Mouse (Mus musculus) ES-E14 (cell line): ENCODE measurements around the gene Txndc12.

Experiments
- HCFC1 ChIP-seq: IDR thresholded peaks from 2 replicates; pipeline ENCODE4 v1.6.1; 2012; ENCODE audit warnings: low read length, inconsistent platforms, borderline replicate concordance; ENCODE audit not compliant: insufficient read depth
- ZNF384 ChIP-seq: IDR thresholded peaks from 2 replicates; pipeline ENCODE4 v1.6.1; 2012; ENCODE audit warnings: low read depth, low read length, inconsistent platforms

GRCm38 (mm10) chr4:108793941-108794340 is 40.5 kb upstream of the Txndc12 start:
- TF ChIP-seq ZNF384 (no peak), HCFC1 (no peak)
